Mouse (Mus musculus) gastrocnemius, postnatal 36 days (tissue): ENCODE data around the gene Cd83. TPM values are rescaled to one million over a fixed set of nuclear protein-coding genes. Genes with fewer than 3 reads are reported as not detected.

Source experiments
- DNase-seq, 2 experiments: peaks; one replicate each; pipeline ENCODE4 v3.0.0; 2022
- intact Hi-C: fragments of 180-260 bp; cut with DNase I; formaldehyde crosslinking; loops from one replicate; pipeline ENCODE4 v1.15.1; 2025
- total RNA-seq, 2 experiments: library from RNA; stranded (reverse); gene quantifications; 2 replicates each; pipeline ENCODE4 v1.2.3; 2021

Cd83 gene
- total RNA-seq, 2 experiments from 2014 or later, result 0.84 to 1.0 TPM

DNA sequence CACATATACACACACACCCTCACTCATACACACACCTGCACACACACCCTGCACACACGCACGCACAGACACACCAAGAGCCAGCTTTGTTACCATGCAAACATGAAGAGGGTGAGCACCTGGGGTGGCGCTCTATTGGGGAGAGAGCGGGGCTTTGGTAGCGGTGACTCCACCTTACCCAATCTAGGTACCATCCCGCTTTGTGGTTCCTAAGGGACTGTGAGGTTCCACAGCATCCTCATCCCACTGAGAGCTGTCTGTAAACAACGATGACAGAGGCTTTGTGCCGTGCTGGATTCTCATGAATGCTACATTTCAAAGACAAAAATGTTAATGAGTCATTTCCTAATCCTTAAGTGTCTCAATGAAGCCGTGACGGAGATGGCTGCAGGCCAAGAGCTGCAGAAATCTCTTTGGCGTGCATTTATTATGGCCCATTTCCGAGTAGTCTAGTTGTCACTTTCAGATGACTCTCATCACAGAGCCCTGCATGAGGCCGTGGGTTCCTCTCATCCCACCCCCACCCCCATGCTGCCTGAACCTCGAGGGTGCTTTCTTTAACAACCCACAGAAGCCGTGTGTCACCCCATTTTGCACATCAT is 10.5 kb upstream of the Cd83 start:
- intact Hi-C loops, result no loop called here
- DNase-seq, result no peak

DNA sequence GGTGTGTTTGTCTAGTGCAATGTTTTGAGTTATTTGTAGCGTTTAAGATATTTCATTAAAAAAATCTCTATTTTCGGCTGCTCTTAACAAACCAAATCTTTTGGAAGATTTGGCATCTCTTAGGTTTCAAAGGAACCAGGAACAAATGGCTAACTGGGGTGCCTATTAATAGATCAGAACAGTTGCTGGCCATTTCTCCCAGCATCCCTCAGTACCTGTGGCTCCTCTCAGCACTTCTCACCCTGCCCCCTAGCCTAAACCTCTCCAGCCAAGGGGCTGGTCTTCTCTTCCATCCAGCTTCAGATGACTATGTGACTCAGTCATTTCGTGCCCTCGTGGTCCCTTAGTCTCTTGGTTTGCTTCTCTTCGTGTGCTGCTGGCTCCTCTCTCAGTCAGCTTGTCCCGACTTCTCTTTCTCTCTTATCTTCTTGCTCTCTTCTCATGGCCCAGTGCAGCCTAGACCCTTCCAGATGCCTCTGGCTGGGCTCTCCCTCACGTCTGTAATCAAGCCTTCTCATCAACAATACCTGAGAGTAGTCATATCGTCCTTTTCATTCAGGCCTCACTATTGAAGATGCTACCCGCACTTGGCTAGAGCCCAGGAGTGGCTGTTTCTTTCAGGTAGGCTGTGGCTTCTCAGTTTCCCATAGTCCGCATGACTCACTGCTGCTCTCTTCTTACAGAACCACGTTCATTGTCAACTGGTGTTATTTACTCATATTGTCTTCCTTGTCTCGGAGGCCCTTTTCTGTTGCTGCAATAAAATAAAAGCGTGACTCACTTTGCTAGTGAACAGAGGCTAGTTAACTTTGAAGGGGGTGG is 9.8 kb upstream of the Cd83 start:
- intact Hi-C loops, result no loop called here
- no peak for DNase-seq

DNA sequence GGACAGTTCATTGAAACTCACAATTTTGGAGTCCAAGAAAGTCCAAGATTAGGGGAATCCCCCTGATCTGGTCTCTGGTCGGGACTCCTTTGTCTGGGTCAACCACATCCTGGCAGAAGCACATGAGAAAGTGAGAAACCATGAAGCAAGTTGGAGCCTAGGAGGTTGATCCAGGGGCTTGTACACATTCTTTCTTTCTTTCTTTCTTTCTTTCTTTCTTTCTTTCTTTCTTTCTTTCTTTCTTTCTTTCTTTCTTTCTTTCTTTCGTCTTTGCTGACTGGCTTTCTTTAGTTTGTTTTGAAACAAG is 9.2 kb upstream of the Cd83 start:
- no peak for DNase-seq

DNA sequence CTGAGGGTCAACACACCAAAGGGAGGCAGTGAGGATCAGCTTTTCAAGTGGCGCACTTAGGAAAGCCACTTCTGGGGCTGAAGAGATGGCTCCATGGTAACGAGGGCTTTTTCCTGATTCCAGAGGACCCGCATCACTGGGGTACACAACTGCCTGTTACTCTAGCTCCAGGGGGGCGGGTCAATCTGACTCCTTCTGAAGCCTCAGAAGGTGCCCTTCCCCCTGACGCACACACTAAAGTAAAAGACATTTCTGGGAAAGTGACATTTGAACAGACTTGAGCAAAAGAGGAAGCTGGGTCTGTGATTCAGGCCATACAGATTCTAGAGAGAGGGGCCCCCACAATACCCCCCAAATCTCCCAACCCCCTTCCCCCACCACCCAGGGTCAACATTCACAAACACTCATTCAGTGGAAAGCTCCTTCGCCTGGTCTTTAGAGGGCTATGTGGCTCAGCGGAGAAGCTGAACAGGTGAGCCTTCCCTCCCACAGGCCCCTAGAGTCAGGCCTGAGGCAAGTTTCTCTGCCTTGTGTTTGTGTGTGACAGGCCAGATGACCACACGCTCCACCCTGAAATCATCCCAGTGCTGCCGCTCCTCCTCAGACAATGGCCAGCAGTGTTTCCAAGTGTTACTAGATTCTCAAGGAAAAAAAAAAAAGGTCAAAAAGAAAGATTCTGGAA is 7.1 kb upstream of the Cd83 start:
- intact Hi-C loops, result no loop called here
- no peak for DNase-seq

More for the DNA sequence above, 9.2 kb upstream of the Cd83 start:
- intact Hi-C loops, result no loop called here

DNA sequence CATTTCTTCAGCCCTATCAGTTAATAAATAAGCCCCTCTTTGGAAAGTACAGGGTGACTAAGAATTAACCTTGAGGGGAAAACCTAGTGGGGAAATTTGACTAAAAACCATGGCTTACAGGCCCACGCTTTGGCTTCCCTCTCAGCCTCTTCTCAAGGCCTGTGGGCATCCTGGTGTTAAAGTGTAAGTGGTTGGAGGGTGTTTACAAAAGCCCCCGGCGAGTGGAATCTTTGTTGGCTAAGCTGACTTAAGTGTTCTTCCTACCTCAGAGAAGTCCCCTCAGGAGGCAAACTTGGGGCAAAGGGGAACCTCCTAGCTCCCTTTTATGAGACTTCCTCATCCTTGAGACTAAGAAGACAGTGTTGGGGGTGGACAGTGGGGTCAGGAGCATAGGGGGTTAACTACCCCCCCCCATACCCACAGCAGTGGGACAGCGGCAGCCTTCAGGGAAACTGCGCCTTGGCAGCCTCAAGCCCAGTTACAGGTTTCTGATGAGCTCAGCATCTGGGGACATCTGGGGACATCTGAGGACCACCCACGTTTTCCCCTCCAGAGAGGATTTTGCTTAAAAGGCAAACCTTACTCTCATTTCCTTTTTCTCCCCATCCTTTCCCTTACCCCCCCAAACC is 6.4 kb upstream of the Cd83 start:
- DNase-seq, result no peak
- intact Hi-C loops, result no loop called here

DNA sequence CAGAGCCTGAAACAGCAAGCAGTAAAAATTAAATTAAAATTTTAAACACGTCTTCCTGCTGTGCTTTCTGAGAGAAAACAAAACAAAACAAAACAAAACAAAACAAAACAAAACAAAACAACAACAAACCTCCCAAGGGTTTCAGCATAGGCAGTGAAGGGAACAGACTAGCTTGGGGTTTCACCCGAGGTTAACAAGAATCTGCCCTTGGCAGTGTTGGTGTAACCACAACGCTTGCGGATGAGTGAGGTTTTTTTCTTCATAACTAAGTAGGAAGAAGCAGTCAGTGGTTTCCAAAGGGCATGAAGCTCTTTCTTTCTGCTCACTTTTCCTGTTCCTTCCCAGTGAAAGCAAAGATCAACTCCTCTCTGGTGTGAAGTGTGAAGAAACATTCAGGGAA is 5.6 kb upstream of the Cd83 start:
- DNase-seq, result no peak
- intact Hi-C loops, result no loop called here

DNA sequence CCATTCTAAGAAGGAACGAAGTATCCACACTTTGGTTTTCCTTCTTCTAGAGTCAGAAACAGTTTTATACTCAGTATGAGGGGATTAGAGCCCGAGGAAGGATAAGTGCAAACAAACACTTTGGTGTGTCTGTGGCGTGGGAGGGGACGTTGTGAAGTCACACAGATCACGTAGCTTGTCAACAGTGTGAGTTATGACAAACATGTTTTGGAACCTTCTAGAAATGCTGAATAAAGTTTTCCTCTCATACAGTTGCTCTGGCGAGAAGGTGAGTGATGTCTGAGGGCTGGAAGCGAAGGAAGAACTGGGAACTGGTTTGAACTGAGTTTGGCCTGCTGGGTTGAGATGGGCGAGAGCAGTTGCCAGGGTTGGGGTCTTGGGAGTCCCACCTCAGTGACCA is 4.5 kb upstream of the Cd83 start:
- intact Hi-C loops, result no loop called here
- no peak for DNase-seq

DNA sequence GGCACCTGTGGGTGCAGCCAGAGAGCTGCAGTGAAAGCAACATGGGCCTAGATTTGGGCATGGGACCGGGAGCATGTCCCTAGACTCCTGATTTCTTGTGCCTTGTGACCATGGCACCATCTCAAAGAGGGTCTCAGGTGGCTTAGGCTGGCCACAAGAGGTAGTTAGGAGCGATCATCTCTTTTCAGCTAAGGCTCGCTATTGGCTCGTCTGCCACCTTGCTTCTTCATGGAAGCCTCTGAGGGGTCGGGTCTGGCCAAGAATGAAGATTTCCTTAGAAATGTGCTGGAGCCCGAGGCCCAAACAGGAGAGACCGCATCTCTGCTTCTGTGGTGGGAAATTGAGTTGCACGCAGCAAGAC is 1.1 kb downstream of the Cd83 start:
- intact Hi-C loops, result no loop called here
- no peak for DNase-seq

DNA sequence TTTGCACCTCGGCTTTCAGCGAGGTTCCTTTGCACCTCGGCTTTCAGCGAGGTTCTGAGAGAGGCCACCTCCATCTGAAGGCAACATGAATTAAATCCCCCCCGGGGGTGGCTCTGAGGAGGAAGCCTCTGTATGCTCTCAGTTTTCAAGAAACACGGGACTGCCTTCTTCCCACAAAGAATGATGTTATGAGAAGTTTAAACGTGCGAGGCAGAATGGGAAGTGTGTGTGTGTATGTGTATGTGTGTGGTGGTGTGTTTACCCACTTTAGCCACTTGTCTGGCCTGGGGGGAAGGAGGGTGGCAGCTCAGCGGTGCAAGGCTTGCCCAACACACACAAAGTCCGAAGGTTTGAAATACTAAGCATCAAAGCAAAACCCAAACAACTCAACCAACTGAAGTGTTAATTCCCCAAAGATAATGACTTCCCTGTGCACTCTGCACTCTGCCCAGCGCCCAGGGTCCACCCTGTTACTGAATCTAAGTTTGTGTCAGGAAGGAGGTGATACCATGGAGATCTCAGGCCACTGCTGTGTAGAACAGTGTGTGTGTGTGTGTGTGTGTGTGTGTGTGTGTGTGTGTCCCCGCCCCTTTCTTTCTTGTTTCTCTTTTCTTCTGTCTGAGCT is 1.7 kb downstream of the Cd83 start:
- no peak for DNase-seq
- intact Hi-C loops, result no loop called here

DNA sequence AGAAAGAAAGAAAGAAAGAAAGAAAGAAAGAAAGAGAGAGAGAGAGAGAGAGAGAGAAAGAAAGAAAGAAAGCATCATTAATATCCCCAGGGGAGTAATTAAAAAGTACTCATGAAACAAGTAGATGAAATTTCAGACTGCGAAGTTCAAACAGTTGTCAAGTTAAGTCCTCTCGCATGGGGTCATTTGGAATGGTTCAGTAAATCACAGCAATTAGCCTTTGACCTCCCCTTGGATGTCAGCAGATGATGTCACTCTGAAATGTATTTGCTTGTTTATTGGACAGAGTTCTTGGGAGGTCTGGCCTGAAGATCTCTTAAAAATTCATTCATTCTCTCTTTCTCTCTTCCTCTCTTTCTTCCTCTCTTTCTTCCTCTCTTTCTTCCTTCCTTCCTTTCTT is 2.7 kb downstream of the Cd83 start:
- DNase-seq, result no peak

DNA sequence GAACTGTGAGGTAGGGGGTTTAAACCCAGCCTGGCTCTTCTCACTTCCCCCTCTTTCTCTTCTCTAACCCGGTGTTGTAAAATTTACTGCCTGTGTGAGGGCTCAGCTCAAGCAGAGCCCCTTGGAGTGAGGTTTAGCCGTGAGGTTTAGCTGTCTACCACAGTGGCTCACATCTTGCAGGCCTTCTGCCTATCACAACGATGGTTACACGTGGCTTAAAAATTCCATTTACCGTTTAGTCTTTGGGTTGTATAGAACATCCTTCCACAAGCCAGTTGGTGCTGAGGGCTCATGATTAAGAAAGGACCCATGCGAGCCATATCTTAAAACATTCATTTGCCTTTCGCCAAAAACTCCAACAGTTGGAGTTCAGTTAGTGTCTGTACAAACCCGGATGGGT is 3.5 kb downstream of the Cd83 start:
- intact Hi-C loops, result no loop called here
- DNase-seq, result no peak

More for the DNA sequence above, 2.7 kb downstream of the Cd83 start:
- intact Hi-C loops, result no loop called here

DNA sequence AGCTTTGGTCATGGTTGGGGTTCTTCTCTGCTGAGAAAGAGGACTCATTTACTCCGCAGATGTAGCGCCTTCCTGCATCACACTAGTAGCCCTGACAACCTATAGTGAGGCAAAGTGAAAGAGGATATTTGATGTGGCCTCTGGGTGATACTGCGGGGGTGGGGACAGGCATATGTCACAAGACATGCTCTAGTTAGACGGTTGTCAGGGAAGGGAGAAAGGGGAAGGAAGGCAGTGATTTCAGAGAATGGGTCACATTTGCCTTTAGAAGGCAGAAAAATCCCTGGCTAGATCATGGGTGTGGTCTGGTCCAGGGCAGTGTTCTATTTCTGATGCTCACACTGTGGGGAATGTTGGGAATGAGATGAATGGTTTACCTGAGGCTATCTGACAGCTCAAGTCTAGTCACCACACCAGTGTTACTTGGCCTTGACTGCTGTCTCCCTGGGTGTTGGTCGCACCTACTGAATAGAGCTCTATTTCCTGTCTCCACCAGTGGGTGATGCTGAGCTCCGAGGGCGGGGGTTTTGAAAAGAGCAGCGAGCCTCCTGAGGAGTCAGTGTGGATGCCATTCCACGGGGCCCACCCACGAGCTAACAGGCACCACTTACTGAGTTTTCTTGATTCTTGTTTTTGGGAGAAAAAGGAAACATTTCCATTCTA is 4.5 kb downstream of the Cd83 start:
- DNase-seq, result no peak
- intact Hi-C loops, result no loop called here

DNA sequence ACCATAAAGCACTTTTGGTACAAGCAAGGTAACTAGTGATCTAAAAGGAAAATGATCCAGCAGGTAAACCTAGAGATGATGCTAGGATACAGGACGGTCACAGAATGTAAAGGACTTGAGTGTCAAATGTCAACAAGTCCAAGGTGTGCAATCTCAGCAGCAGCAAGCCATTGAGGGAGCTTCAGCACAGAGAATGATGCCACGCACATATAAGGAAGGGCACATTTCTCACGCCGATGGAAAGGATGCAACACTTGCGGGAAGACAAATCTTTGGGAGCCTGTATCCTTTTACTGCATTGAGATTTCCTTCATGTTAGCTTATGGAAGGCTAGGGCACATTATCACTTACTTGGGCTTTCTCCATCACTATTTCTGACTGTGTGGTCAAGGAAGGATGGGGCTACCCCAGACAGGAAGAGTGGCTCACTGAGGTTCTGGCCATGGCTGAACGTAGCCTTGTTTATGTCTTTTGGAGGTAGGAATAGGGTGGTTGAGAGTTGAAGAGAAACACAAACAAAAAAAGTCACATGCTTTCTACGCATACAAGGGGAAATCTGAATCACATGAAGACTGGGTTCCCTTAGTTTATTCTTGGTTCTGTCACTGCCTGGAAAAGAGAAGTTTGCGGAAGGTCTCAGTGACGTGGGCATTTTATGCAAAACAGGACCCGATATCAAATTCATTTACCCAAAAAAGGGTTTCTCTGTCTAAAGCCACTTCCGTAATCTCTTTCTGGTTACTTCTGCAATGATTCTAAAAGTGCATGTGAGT is 5.8 kb downstream of the Cd83 start:
- intact Hi-C loops, result loop anchor here (10.0 kb wide), 2 partner anchors 944 to 1184 kb away; no protein-coding TSS in a partner anchor

DNA sequence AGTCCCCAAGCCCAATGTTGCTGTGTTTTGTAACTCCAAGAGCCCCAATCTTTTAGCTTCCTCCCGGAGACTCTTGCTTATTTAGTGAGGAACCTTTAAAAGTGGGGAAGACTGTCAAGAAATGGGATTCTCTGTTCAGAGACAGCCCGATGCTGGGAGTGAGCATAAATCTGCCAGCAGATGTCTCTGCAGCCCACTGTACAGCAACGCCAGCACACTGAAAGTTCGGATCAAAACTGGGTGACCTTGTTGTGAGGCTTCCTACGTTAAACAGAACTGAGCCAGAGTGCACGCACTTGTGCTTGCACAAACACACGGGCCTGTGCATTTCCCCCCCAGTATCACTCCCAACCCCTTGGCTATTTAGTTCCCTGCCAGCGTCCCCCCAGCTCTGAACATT is 10.8 kb downstream of the Cd83 start:
- intact Hi-C loops, result loop anchor here (10.0 kb wide), 2 partner anchors 939 to 1179 kb away; no protein-coding TSS in a partner anchor
- no peak for DNase-seq

More for the DNA sequence above, 5.8 kb downstream of the Cd83 start:
- DNase-seq, result no peak

DNA sequence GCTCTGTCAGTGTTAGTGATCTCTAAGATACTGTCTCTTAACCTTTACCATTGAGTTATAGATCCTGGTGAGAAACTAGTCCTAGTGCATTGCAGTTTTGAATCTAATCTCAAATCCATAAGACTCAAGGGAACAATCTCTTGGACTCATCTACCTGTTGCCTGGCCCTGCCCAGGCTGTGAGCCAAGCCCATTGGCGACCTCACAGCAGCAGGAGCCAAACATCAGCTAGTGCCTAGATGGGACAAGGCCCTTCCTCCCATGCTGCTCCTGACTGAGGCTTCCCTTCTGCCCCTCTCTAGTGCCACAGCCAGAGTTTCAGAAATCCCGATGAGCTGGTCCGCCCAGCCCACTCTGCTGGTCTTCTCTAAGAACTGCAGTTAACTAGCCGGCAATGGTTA is 14.1 kb downstream of the Cd83 start:
- no peak for DNase-seq
- intact Hi-C loops, result loop anchor here (10.0 kb wide), 2 partner anchors 936 to 1176 kb away; no protein-coding TSS in a partner anchor

DNA sequence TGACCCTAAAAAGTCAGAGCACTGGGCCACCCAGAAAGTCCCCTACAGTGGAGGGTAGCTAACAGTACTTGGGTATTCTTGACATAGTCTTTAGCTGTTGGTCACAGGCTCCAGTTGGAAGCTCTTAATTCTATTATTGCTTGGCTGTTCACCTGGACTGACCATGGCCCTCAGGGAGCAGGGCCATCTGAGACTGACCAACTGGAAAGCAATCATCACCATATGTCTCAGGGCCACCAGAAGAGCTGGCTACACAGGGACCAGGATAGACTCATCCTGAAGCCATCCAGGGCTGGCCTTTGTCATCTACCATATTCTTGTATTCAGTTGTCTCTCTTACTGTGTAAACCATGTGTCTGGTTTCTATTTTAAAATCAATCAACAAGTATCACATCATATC is 15.6 kb downstream of the Cd83 start:
- no peak for DNase-seq
- intact Hi-C loops, result no loop called here

DNA sequence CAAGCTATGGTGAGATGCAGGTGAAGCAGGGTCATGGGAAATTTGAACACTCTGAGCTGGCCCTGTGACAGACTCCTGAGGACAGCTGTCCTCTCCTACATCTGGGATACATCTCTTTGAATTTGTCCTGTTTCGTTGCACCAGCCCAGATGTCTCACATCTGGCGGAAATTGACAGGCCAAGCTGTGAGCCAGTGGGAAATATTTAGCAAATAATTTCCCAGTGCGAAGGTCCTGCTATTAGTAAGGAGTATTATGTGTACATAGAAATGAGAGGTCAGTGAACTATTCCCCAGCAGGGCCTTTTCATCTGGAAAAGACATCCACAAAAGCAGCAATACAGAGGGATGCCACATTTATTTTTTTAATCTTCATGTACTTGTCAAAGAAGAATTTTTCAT is 17.4 kb downstream of the Cd83 start:
- no peak for DNase-seq
- intact Hi-C loops, result no loop called here

DNA sequence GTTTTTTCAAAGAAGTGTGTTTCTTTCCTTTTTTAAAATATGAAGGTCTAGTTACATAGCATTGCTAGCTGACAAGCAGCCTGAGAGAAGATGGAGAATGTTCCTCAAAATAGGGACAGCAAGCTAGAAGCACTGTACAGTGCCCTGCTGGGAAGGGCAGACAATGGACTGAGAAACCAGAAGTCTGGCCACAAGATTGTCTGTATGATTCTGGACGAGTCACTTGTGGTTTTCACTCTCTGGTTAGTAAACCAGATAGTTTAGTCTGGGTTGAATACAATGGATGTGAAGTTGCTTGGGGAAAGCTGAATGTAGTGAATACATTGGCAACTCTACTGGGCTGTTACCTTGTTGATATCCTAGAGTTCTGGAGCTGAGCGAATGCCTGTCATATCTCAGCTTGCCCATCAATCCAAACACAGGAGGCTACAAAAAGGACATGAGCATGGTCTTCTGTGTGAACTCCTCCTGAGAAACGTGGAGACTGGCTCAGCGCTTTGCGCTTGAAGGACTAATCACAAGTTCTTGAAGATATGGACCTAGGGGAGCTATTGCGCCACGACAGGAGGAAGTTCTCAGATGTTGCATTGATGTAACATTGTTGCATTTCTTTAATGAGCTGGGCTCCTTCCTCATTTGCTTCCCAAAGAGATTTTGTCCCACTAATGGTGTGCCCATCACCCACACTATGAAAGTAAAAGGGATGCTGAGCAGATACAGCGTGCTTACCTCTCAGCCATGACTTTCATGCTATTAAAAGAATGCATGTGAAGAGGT is 18.0 kb downstream of the Cd83 start:
- intact Hi-C loops, result no loop called here
- DNase-seq, result no peak

DNA sequence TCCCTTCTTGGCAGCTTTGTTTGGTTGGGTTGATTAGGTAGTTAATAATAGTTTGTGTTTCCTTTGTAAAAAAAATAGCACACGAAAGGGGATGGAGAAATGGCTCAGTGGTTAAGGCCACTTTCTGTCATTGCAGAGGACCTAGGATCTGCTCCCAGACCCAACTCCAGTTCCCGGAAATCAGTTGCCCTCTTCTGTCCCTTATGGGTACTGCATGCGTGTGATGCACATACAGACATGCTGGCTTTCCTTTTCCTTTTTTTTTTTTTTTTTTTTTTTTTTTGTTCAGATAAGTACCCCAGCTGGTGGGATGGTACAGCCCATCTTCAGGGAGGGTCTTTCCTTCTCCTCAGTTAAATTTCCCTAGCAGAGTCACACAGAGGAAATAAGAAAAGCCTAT is 20.1 kb downstream of the Cd83 start:
- intact Hi-C loops, result no loop called here
- no peak for DNase-seq
